Comparison of ENCODE assay signal across 21 mouse cellular contexts in genomic region chr12:99626147-99626546, GRCm38 (mm10).
"Had no signal": no experiment of that assay in that cellular context is flagged by ENCODE, and none has a peak within 500 bp of the region (broad histone marks: within the 10 kb centered on the region; RNA-seq: fewer than 3 reads in every experiment).

No protein-coding gene starts in this region.

- H3K9me3 ChIP-seq: heart, embryonic 12.5 days; hindbrain, embryonic 13.5 days; hindbrain, embryonic 15.5 days; intestine, embryonic 15.5 days; limb, embryonic 10.5 days; limb, embryonic 12.5 days; liver, embryonic 13.5 days had no signal

- H3K4me3 ChIP-seq: heart, adult 2 months; heart, embryonic 12.5 days; hindbrain, embryonic 15.5 days; intestine, embryonic 15.5 days; limb, embryonic 10.5 days; limb, embryonic 12.5 days; liver, embryonic 13.5 days had no signal

- H3K9ac ChIP-seq: heart, embryonic 12.5 days; intestine, embryonic 15.5 days; limb, embryonic 12.5 days; liver, embryonic 13.5 days had no signal

- H3K27ac ChIP-seq: heart, adult 2 months; hindbrain, embryonic 13.5 days; intestine, embryonic 15.5 days; limb, embryonic 10.5 days; limb, embryonic 12.5 days; liver, embryonic 13.5 days had no signal

- DNase-seq: gastrocnemius, postnatal 14 days; heart, postnatal 10 days; heart, postnatal 36 days; kidney, adult 18-20 months; kidney, adult 8-10 months; kidney, postnatal 10 days; kidney, postnatal 25 days; kidney, postnatal 4 days; liver; liver, embryonic 13.5 days had no signal

- ATAC-seq: hindbrain, postnatal 0 days; inflammation-experienced regulatory T-cells, adult 6 months; intestine, embryonic 15.5 days; intestine, postnatal 0 days had no signal

- H3K36me3 ChIP-seq: heart, embryonic 12.5 days; hindbrain, embryonic 13.5 days; hindbrain, embryonic 15.5 days; intestine, embryonic 15.5 days; limb, embryonic 10.5 days; limb, embryonic 12.5 days; liver, embryonic 13.5 days had no signal

- H3K4me2 ChIP-seq: intestine, embryonic 15.5 days; liver, embryonic 11.5 days; liver, embryonic 13.5 days had no signal

- H3K27me3 ChIP-seq: heart, embryonic 12.5 days; hindbrain, embryonic 15.5 days; limb, embryonic 12.5 days had no signal
